Mouse (Mus musculus) kidney, postnatal 0 days (tissue): ENCODE results near the gene Mpig6b. TPM values are rescaled to one million over a fixed set of nuclear protein-coding genes. Genes with fewer than 3 reads are reported as not detected.
"Not testable (repeated sequence)": the region's sequence is repeated elsewhere in the genome, so short reads cannot be mapped to it uniquely, and the experiment has no call there.

Source experiments
- ATAC-seq: fragments of 200-750 bp; cut with Nextera tagmentation; replicated peaks from 2 replicates; pipeline ENCODE4 v1.8.0; 2017; ENCODE audit warnings: low read depth, moderate number of reproducible peaks, moderate TSS enrichment, moderate library complexity; ENCODE audit not compliant: low FRiP score
- DNase-seq: peaks from one replicate; pipeline ENCODE4 v3.0.0-alpha.2; 2016; ENCODE audit warnings: low spot score
- H3K27ac ChIP-seq: fragments of 300-500 bp; sonication (generic); 2 replicates; pipeline ENCODE4 v1.5.1; 2014; ENCODE audit warnings: mild to moderate bottlenecking
- H3K27me3 ChIP-seq: fragments of 300-500 bp; sonication (generic); 2 replicates; pipeline ENCODE4 v1.6.1; 2014; ENCODE audit warnings: low read length, mixed read lengths; ENCODE audit not compliant: insufficient read depth
- H3K36me3 ChIP-seq: fragments of 300-500 bp; sonication (generic); 2 replicates; pipeline ENCODE4 v1.6.1; 2014; ENCODE audit warnings: low read length, mixed read lengths; ENCODE audit not compliant: insufficient read depth
- H3K4me1 ChIP-seq: fragments of 300-500 bp; sonication (generic); replicated peaks from 2 replicates; pipeline ENCODE4 v1.6.1; 2014; ENCODE audit warnings: antibody characterized with exemption, low read length, mixed read lengths; ENCODE audit not compliant: insufficient read depth
- H3K4me2 ChIP-seq: fragments of 300-500 bp; sonication (generic); 2 replicates; pipeline ENCODE4 v1.6.1; 2014; ENCODE audit warnings: mild to moderate bottlenecking, low read length, moderate library complexity, mixed read lengths
- H3K4me3 ChIP-seq: fragments of 300-500 bp; sonication (generic); replicated peaks from 2 replicates; pipeline ENCODE4 v1.5.1; 2014; ENCODE audit warnings: low read depth, low read length
- H3K9ac ChIP-seq: fragments of 300-500 bp; sonication (generic); 2 replicates; pipeline ENCODE4 v1.6.1; 2014; ENCODE audit warnings: low read depth, low read length
- H3K9me3 ChIP-seq: fragments of 300-500 bp; sonication (generic); replicated peaks from 2 replicates; pipeline ENCODE4 v1.6.1; 2016; ENCODE audit warnings: low read length, inconsistent platforms, mixed read lengths
- CTCF ChIP-seq: IDR thresholded peaks from 2 replicates; pipeline ENCODE4 v1.5.1; 2016; ENCODE audit warnings: antibody characterized with exemption, low read depth, mild to moderate bottlenecking, moderate library complexity
- WGBS: fragments of 180-500 bp; shearing (Covaris S2); extraction: QIAGEN DNeasy Blood & Tissue Kit; methylation state at CpG from one replicate; pipeline ENCODE4 v1.1.7; 2014; 5-methylcytosine and 5-hydroxymethylcytosine counted together
- polyA plus RNA-seq: library from polyadenylated mRNA; unstranded; fragments of >200 nt; fragmentation: Nextera tagmentation; extraction: Ambion mirVana; gene quantifications from 2 replicates; pipeline ENCODE4 v1.2.1, GENCODE M21; 2015

Gene Mpig6b
- polyA plus RNA-seq, 1 experiment from 2014 or later: 0.36 TPM

GRCm38 (mm10) chr17:35045807-35046680, 19.9 kb downstream of the Mpig6b start:
- H3K9me3 ChIP-seq: no peaks in the 10 kb centered on the region
- H3K27me3 ChIP-seq: no peaks in the 10 kb centered on the region
- H3K4me1 ChIP-seq: peaks cover 32% of the 10 kb centered on the region
- no peaks in the 10 kb centered on the region for H3K36me3 ChIP-seq
- peak; percentile 18 for DNase-seq
- H3K4me2 ChIP-seq: peak overlapping the region; percentile 96
- peak overlapping the region; percentile 50 for H3K4me3 ChIP-seq
- peak overlapping the region; percentile 78 for H3K9ac ChIP-seq
- 2% methylated on average over 48 of the region's 48 CpGs for WGBS
- no peak for TF ChIP-seq CTCF
- peak; percentile 59 for ATAC-seq
- H3K27ac ChIP-seq: peak overlapping the region; percentile 88

DNA sequence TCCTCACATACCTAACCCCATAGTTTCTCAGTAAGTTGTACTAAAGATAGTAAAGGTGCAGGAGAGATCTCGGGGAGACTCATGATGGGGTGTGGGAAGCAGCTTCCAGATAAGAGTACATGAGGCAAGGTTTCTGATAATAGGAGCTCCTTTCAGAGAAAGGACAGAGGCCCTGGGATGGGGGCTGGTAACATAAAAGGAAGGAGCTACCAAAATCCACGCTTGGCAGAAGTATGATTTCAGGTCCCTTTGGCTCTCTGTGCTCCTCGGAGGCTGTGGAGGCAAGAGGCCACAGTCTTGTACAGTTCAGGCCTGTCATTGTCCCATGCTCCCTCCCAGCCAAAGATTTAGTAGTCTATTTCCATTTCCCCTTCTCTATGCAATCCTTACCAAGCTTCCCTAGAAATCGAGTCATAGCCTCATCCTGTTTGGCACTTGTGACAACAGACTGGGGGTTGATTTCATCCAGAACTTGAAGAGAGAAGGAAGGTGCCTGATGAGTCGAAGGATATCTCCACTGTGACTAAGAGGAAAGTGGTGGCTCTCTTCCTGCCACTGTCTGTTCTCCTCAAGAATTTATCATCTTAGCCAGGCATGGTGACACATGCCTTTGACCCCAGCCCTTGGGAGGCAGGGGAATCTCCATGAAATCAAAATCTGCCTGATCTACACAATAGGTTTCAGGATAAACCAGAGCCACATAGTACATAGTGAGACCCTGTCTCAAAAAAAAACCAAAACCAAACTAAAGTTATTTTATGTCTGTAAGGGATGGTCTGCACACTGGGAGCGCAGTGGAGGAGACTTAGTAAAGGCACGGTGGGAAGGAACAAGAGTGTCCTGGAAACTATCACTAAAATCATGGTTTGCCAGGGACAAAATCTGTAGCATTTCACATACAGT, 20.8 kb downstream of the Mpig6b start:
- peak overlapping the region; percentile 96 for H3K4me2 ChIP-seq
- H3K9ac ChIP-seq: peak overlapping the region; percentile 78; the same call in 1 of the 2 replicates
- WGBS: 70% methylated on average over 7 of the region's 7 CpGs
- H3K36me3 ChIP-seq: no peaks in the 10 kb centered on the region
- ATAC-seq (no peak), DNase-seq (no peak)
- H3K27ac ChIP-seq: peak overlapping the region; percentile 88
- peaks cover 32% of the 10 kb centered on the region for H3K4me1 ChIP-seq
- no peak for TF ChIP-seq CTCF
- H3K27me3 ChIP-seq: no peaks in the 10 kb centered on the region
- H3K4me3 ChIP-seq: no peak overlapping the region
- H3K9me3 ChIP-seq: no peaks in the 10 kb centered on the region

DNA sequence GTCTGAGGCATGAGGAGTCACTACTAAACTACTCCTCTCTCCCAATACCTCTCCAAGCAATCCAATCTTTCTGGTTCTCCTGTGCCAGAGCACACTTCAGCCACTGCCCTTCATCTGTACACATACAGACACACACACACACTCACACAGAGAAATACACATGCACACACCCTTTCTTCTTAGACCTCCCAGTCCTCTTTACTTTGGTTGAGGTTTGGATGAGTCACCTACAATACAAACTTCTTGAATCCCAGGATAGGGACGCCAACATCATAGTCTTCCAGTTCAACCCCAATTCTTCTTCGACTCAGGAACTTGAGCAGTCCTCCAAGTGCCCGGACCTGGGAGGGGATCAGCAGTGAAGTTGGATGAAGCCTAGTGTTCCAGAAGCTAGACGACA, 22.2 kb downstream of the Mpig6b start:
- no peak for TF ChIP-seq CTCF
- 74% methylated on average over 4 of the region's 4 CpGs for WGBS
- DNase-seq: no peak
- H3K27me3 ChIP-seq: no peaks in the 10 kb centered on the region
- ATAC-seq: no peak
- H3K9me3 ChIP-seq: no peaks in the 10 kb centered on the region
- H3K9ac ChIP-seq: no peak overlapping the region
- H3K4me2 ChIP-seq: no peak overlapping the region
- H3K27ac ChIP-seq: peak overlapping the region; percentile 37; the same call in 1 of the 2 replicates
- peaks cover 24% of the 10 kb centered on the region for H3K4me1 ChIP-seq
- no peaks in the 10 kb centered on the region for H3K36me3 ChIP-seq
- no peak overlapping the region for H3K4me3 ChIP-seq

DNA sequence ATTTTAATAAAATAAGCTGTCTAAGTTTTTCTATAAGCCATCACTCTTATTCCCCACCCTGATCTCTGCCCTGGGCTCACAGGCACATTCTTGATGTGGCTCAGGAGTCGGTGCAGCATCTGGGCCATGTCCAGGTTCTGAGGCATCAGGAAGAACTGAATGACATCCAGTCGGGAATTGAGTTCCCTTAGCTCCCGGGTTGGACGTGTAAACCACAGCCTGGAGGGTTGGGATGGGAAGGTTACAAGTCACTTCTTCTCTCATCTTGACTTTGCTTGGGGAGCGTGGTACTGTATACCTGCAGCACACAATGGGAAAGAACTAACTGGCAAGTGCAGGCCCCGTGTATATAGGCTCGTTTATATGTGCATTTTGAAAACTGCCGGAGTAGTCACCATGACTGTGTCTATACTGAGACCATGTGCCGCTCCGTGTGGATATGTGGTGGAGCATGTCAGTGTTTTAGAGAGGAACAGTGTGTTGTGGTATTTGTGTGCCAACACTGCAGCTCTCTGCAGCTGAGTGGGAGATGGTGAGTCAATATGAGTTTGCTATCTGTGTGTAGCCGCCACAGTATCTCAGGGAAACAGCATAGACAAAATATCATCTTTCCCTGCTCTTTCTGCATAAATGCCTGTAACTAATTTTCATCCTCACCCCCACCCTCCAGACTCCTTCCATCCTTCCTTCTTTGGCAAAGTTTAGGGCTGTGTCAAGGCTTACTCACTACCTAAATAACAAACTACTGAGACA, 26.7 kb downstream of the Mpig6b start:
- Histone ChIP-seq H3K4me2 (no peak overlapping the region), H3K36me3 (no peaks in the 10 kb centered on the region), H3K27me3 (no peaks in the 10 kb centered on the region), H3K9me3 (no peaks in the 10 kb centered on the region), H3K4me1 (no peaks in the 10 kb centered on the region), H3K9ac (no peak overlapping the region), H3K4me3 (no peak overlapping the region), H3K27ac (no peak overlapping the region)
- ATAC-seq (no peak), DNase-seq (no peak)
- no peak for TF ChIP-seq CTCF
- WGBS: 83% methylated on average over 11 of the region's 11 CpGs

DNA sequence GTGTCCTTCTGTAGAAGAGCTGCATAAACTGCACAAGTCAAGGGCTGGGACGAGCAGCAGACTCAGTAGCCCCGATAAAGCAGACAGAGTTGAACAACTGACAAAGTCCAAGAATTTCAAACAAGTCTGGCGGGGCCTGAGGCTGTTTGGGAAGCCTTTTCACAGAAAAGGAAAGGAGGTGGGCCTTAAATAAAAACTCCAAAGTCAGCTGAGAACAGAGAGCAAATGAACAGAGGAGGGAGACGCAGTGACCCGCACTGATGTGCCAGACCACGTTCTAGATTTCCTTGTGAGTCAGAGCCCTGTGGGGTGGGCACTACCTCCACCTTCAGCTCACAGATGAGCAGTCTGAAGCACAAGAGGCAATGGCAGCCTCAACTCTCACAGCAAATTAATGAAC, 31.1 kb downstream of the Mpig6b start:
- ATAC-seq: no peak
- 60% methylated on average over 6 of the region's 6 CpGs for WGBS

DNA sequence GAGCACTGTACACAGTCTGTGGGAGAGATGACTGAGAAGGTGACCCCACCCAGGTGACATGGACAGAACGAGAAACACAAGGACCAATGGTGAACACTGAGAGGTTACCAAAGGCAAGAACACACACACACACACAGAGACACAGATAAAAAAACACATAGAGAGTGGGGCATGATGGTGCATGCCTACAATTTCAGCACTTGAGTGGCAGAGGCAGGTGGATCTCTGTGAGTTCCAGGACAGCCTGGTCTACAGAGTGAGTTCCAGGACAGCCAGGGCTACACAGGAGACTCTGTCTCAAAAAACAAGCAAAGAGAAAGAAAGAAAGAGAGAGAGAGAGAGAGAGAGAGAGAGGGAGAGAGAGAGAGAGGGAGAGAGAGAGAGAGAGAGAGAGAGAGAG, 32.3 kb downstream of the Mpig6b start:
- H3K27me3 ChIP-seq, DNase-seq, H3K36me3 ChIP-seq, H3K27ac ChIP-seq, H3K4me2 ChIP-seq, H3K9me3 ChIP-seq, H3K9ac ChIP-seq, H3K4me1 ChIP-seq, H3K4me3 ChIP-seq, ATAC-seq: not testable (repeated sequence)
- WGBS: 56% methylated on average over 1 of the region's 1 CpGs

More for the DNA sequence above, 31.1 kb downstream of the Mpig6b start:
- Histone ChIP-seq H3K9me3 (no peaks in the 10 kb centered on the region), H3K27ac (no peak overlapping the region), H3K36me3 (no peaks in the 10 kb centered on the region), H3K27me3 (no peaks in the 10 kb centered on the region), H3K9ac (no peak overlapping the region), H3K4me3 (no peak overlapping the region), H3K4me1 (no peaks in the 10 kb centered on the region), H3K4me2 (no peak overlapping the region)
- no peak for TF ChIP-seq CTCF
- DNase-seq: no peak
